Mouse (Mus musculus) hindlimb bud, embryonic 11.5 days (tissue): ENCODE measurements around the gene Smyd4.
A peak's percentile ranks its signal among the peaks of the same experiment; 100 is the strongest.

Source experiments
- DNase-seq: peaks from one replicate; pipeline ENCODE4 v3.0.0-alpha.2; 2012; ENCODE audit warnings: low read depth, low spot score; ENCODE audit errors: extremely low spot score

Smyd4 gene

GRCm38 (mm10) chr11:75450304-75450908 lies 102.2 kb downstream of the Smyd4 start:
- DNase-seq = no peak

GRCm38 (mm10) chr11:75450936-75451335 lies 102.7 kb downstream of the Smyd4 start:
- DNase-seq = no peak

GRCm38 (mm10) chr11:75452081-75452480 lies 103.8 kb downstream of the Smyd4 start:
- no peak for DNase-seq

- no peak for DNase-seq
Measured at GRCm38 (mm10) chr11:75452812-75453557, 104.8 kb downstream of the Smyd4 start.

- peak; percentile 64 for DNase-seq
Measured at GRCm38 (mm10) chr11:75453991-75454930, 106.0 kb downstream of the Smyd4 start, which contains the start of gene Wdr81. Gene Wdr81, minus strand, starts transcription at chr11:75454717.
